Mouse (Mus musculus) cerebellum, adult 2 months (tissue): ENCODE measurements at regions not wholly inside any gene's neighbourhood (a gene's known extent, or its start where the extent isn't known, plus 50 kb on each side); places are given as distances from the start of the nearest gene placed in this dataset.

Experiments
- CTCF ChIP-seq: fragments of 200-500 bp; IDR thresholded peaks from 2 replicates; pipeline ENCODE4 v1.5.1; 2011; ENCODE audit warnings: low read depth, mild to moderate bottlenecking, control low read depth, low read length, moderate library complexity, borderline replicate concordance; ENCODE audit not compliant: insufficient read depth
- POLR2A ChIP-seq: fragments of 200-500 bp; IDR thresholded peaks from 2 replicates; pipeline ENCODE4 v1.6.1; 2011; ENCODE audit warnings: low read length, control low read depth, borderline replicate concordance; ENCODE audit not compliant: insufficient read depth

DNA sequence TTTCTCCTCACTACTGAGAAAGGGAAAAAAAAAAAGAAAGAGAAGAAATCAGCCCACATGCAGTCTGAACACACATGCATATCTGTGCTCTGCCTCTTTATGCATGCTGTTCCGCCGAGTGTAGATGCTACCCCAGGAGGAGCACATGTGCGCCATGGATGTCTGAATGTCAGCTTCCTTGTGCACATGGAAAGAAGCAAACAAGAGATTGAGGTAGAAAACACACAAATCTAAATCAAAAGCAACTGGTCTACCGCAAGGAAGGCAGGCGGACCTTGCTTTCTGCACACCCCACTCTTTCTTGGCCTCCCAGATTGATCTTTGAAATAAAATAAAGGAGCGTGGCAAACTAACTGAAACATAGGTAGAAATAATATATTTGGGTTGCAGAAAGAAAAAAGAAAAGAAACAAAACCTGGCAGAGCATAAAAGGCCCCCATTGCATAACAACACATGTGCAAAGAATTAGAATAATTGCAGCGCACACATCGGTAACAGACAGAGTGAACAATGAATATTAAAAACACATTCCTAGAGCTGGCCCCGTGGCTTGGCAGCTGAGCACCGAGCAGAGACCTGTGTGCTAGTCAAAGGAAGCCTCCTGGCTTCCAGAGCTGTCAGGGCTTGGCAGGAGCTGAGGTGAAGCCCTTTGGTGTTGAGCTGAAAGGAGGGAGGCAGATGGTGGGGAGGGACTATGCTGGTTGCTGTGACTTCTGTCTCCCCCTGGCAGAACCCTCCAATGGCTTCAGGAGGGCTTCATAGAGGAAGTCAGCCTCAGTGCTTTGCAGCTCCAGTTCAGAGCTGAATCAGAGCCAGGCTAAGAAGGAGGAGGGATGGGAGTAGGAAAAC, 272.1 kb downstream of the Fzd1 start:
- TF ChIP-seq POLR2A (no peak), CTCF (no peak; the same call in 1 of the 2 replicates)
